Mouse (Mus musculus): Measurements from ENCODE around the gene Kif27.

DNA sequence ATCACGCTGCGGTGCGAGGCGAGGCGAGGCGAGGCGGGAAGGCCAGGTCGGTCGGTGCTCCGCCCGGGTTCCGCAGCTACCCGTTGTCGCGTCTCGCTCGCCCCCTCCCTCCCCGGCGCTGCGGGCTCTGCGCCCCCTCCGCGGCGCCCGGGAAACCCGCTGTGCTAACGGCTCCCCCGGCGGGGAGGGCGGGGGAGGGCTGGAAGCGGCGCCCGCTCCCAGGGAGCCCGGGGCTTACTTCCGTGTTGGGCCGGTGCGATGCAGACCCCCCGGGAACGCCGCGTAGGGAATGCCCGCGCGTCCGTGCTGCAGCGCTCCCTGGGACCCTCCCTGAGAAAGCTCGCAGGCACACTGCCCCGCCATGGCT, 43.8 kb upstream of the Kif27 start:
- TF ChIP-seq CTCF (IDR thresholded peaks at IDR 0.05; ENCODE audit: low read depth, low read length) = no peak
- no peak for TF ChIP-seq POLR2AphosphoS5 (IDR thresholded peaks at IDR 0.05; ENCODE audit: insufficient replicate concordance, low read depth, low read length)
- no peak for TF ChIP-seq TAL1 (conservative IDR thresholded peaks at IDR 0.05; ENCODE audit: low read depth, low read length)
